Mouse (Mus musculus): ENCODE data around the gene Foxp1. TPM values are rescaled to one million over a fixed set of nuclear protein-coding genes. Genes with fewer than 3 reads are reported as not detected.

Foxp1 gene
- total and polyA plus RNA-seq, 2 experiments from 2014 or later = 112 to 167 TPM

- no peak overlapping the region for H3K4me2 ChIP-seq (ENCODE audit: low read depth)
- ATAC-seq = no peak
- H3K4me1 ChIP-seq (ENCODE audit: insufficient read depth) = no peaks in the 10 kb centered on the region
- DNase-seq = no peak
- no peak overlapping the region for H3K27ac ChIP-seq (ENCODE audit: low read depth, low read length)
- H3K9me3 ChIP-seq (ENCODE audit: low read length) = no peaks in the 10 kb centered on the region
- no peak overlapping the region for H3K4me3 ChIP-seq (ENCODE audit: low read depth, low read length)
- 75% methylated on average over 5 of the region's 5 CpGs for WGBS
- H3K36me3 ChIP-seq (ENCODE audit: insufficient read depth) = 0 out of 2 replicates have a peak, but pooled peaks cover 3% of the 10 kb centered on the region
- no peak overlapping the region for H3K9ac ChIP-seq
- no peak for TF ChIP-seq CTCF (IDR thresholded peaks at IDR 0.05; ENCODE audit: low read depth)
- H3K27me3 ChIP-seq (ENCODE audit: insufficient read depth, low read length) = no peaks in the 10 kb centered on the region
These were observed 51.6 kb downstream of the Foxp1 start for GRCm38 (mm10) chr6:99470906-99471305.

GRCm38 (mm10) chr6:99469134-99469834 lies 53.2 kb downstream of the Foxp1 start:
- no peak for ATAC-seq
- 93% methylated on average over 12 of the region's 12 CpGs for WGBS

GRCm38 (mm10) chr6:99467831-99468230 lies 54.7 kb downstream of the Foxp1 start:
- ATAC-seq (no peak), DNase-seq (no peak)
- no peaks in the 10 kb centered on the region for H3K9me3 ChIP-seq (ENCODE audit: low read length)
- no peaks in the 10 kb centered on the region for H3K4me1 ChIP-seq (ENCODE audit: insufficient read depth)
- 0 out of 2 replicates have a peak, but pooled peaks cover 3% of the 10 kb centered on the region for H3K36me3 ChIP-seq (ENCODE audit: insufficient read depth)
- no peak for TF ChIP-seq CTCF (IDR thresholded peaks at IDR 0.05; ENCODE audit: low read depth)
- 72% methylated on average over 3 of the region's 3 CpGs for WGBS
- no peak overlapping the region for H3K4me2 ChIP-seq (ENCODE audit: low read depth)
- no peak overlapping the region for H3K4me3 ChIP-seq (ENCODE audit: low read depth, low read length)
- no peak overlapping the region for H3K27ac ChIP-seq (ENCODE audit: low read depth, low read length)
- H3K9ac ChIP-seq = no peak overlapping the region
- H3K27me3 ChIP-seq (ENCODE audit: insufficient read depth, low read length) = no peaks in the 10 kb centered on the region

More at GRCm38 (mm10) chr6:99469134-99469834, 53.2 kb downstream of the Foxp1 start:
- no peaks in the 10 kb centered on the region for H3K9me3 ChIP-seq (ENCODE audit: low read length)
- no peak overlapping the region for H3K4me3 ChIP-seq (ENCODE audit: low read depth, low read length)
- H3K4me2 ChIP-seq (ENCODE audit: low read depth) = no peak overlapping the region
- no peak for DNase-seq
- H3K4me1 ChIP-seq (ENCODE audit: insufficient read depth) = no peaks in the 10 kb centered on the region
- H3K27me3 ChIP-seq (ENCODE audit: insufficient read depth, low read length) = no peaks in the 10 kb centered on the region
- H3K27ac ChIP-seq (ENCODE audit: low read depth, low read length) = no peak overlapping the region
- 0 out of 2 replicates have a peak, but pooled peaks cover 3% of the 10 kb centered on the region for H3K36me3 ChIP-seq (ENCODE audit: insufficient read depth)
- H3K9ac ChIP-seq = no peak overlapping the region
- TF ChIP-seq CTCF (IDR thresholded peaks at IDR 0.05; ENCODE audit: low read depth) = no peak

GRCm38 (mm10) chr6:99467109-99467508 lies 55.4 kb downstream of the Foxp1 start:
- no peak overlapping the region for H3K27ac ChIP-seq (ENCODE audit: low read depth, low read length)
- ATAC-seq = no peak
- 0 out of 2 replicates have a peak, but pooled peaks cover 3% of the 10 kb centered on the region for H3K36me3 ChIP-seq (ENCODE audit: insufficient read depth)
- no peak overlapping the region for H3K4me3 ChIP-seq (ENCODE audit: low read depth, low read length)
- DNase-seq = no peak
- no peaks in the 10 kb centered on the region for H3K9me3 ChIP-seq (ENCODE audit: low read length)
- WGBS = 32% methylated on average over 8 of the region's 8 CpGs
- no peaks in the 10 kb centered on the region for H3K4me1 ChIP-seq (ENCODE audit: insufficient read depth)
- no peak for TF ChIP-seq CTCF (IDR thresholded peaks at IDR 0.05; ENCODE audit: low read depth)
- H3K27me3 ChIP-seq (ENCODE audit: insufficient read depth, low read length) = no peaks in the 10 kb centered on the region
- no peak overlapping the region for H3K4me2 ChIP-seq (ENCODE audit: low read depth)
- H3K9ac ChIP-seq = no peak overlapping the region

GRCm38 (mm10) chr6:99466354-99466753 lies 56.2 kb downstream of the Foxp1 start:
- Histone ChIP-seq H3K9ac (no peak overlapping the region), H3K4me3 (ENCODE audit: low read depth, low read length) (no peak overlapping the region), H3K4me2 (ENCODE audit: low read depth) (no peak overlapping the region), H3K9me3 (ENCODE audit: low read length) (no peaks in the 10 kb centered on the region), H3K27me3 (ENCODE audit: insufficient read depth, low read length) (no peaks in the 10 kb centered on the region), H3K27ac (ENCODE audit: low read depth, low read length) (no peak overlapping the region), H3K36me3 (ENCODE audit: insufficient read depth) (0 out of 2 replicates have a peak, but pooled peaks cover 3% of the 10 kb centered on the region), H3K4me1 (ENCODE audit: insufficient read depth) (no peaks in the 10 kb centered on the region)
- ATAC-seq (no peak), DNase-seq (no peak)
- TF ChIP-seq CTCF (IDR thresholded peaks at IDR 0.05; ENCODE audit: low read depth) = no peak
- 87% methylated on average over 8 of the region's 8 CpGs for WGBS

GRCm38 (mm10) chr6:99464449-99464848 lies 58.1 kb downstream of the Foxp1 start:
- no peak for DNase-seq
- no peak for TF ChIP-seq CTCF (IDR thresholded peaks at IDR 0.05; ENCODE audit: low read depth)
- Histone ChIP-seq H3K9me3 (ENCODE audit: low read length) (no peaks in the 10 kb centered on the region), H3K9ac (no peak overlapping the region), H3K4me1 (ENCODE audit: insufficient read depth) (no peaks in the 10 kb centered on the region), H3K36me3 (ENCODE audit: insufficient read depth) (0 out of 2 replicates have a peak, but pooled peaks cover 3% of the 10 kb centered on the region), H3K27ac (ENCODE audit: low read depth, low read length) (no peak overlapping the region), H3K27me3 (ENCODE audit: insufficient read depth, low read length) (no peaks in the 10 kb centered on the region), H3K4me3 (ENCODE audit: low read depth, low read length) (no peak overlapping the region), H3K4me2 (ENCODE audit: low read depth) (no peak overlapping the region)
- 59% methylated on average over 4 of the region's 4 CpGs for WGBS
- no peak for ATAC-seq

GRCm38 (mm10) chr6:99463906-99464305 lies 58.6 kb downstream of the Foxp1 start:
- Histone ChIP-seq H3K4me3 (ENCODE audit: low read depth, low read length) (no peak overlapping the region), H3K9ac (no peak overlapping the region), H3K27ac (ENCODE audit: low read depth, low read length) (no peak overlapping the region), H3K36me3 (ENCODE audit: insufficient read depth) (0 out of 2 replicates have a peak, but pooled peaks cover 3% of the 10 kb centered on the region), H3K4me1 (ENCODE audit: insufficient read depth) (no peaks in the 10 kb centered on the region), H3K9me3 (ENCODE audit: low read length) (no peaks in the 10 kb centered on the region), H3K27me3 (ENCODE audit: insufficient read depth, low read length) (no peaks in the 10 kb centered on the region), H3K4me2 (ENCODE audit: low read depth) (no peak overlapping the region)
- 57% methylated on average over 7 of the region's 7 CpGs for WGBS
- TF ChIP-seq CTCF (IDR thresholded peaks at IDR 0.05; ENCODE audit: low read depth) = no peak
- no peak for DNase-seq
- no peak; the same call in 1 of the 2 replicates for ATAC-seq
